Mouse (Mus musculus) myocyte (in vitro differentiated cells): ENCODE data around the gene Cntn1.

Source experiments
- MAX ChIP-seq: IDR thresholded peaks from one replicate; pipeline ENCODE4 v1.6.1; 2011; ENCODE audit warnings: low read depth, mild to moderate bottlenecking, control low read depth
- MYOD1 ChIP-seq, 3 experiments: IDR thresholded peaks; one replicate each; pipeline ENCODE4 v1.6.1; 2011; ENCODE audit warnings: control low read depth in 2 of 3, low read depth in 2 of 3, mild to moderate bottlenecking in 2 of 3, moderate library complexity in 1 of 3; ENCODE audit not compliant: insufficient read length in 2 of 3, control insufficient read depth in 1 of 3
- POLR2A ChIP-seq: IDR thresholded peaks from one replicate; pipeline ENCODE4 v1.6.1; 2011; ENCODE audit warnings: low read depth, mild to moderate bottlenecking, control low read depth, moderate library complexity; ENCODE audit not compliant: insufficient read length
- POLR2AphosphoS2 ChIP-seq: IDR thresholded peaks from one replicate; pipeline ENCODE4 v1.6.1; 2011; ENCODE audit warnings: low read depth, control low read depth; ENCODE audit not compliant: insufficient read length
- TCF12 ChIP-seq: IDR thresholded peaks from one replicate; pipeline ENCODE4 v1.6.1; 2011; ENCODE audit warnings: mild to moderate bottlenecking, control low read depth; ENCODE audit not compliant: poor library complexity, insufficient read depth, severe bottlenecking
- TCF3 ChIP-seq: IDR thresholded peaks from one replicate; pipeline ENCODE4 v1.6.1; 2011; ENCODE audit warnings: low read depth, control low read depth; ENCODE audit not compliant: insufficient read length
- USF1 ChIP-seq: IDR thresholded peaks from one replicate; pipeline ENCODE4 v1.6.1; 2011; ENCODE audit warnings: low read depth, mild to moderate bottlenecking, control low read depth, moderate library complexity

GRCm38 (mm10) chr15:92048531-92048930 lies 2.4 kb upstream of the Cntn1 start:
- no peak for TF ChIP-seq POLR2A
- TF ChIP-seq MAX: no peak
- TF ChIP-seq USF1: no peak
- no peak for TF ChIP-seq POLR2AphosphoS2
- TF ChIP-seq TCF12: no peak
- no peak for TF ChIP-seq MYOD1 (IDR thresholded peaks at IDR 0.05; ENCODE audit: control insufficient read depth in 1 of 3, insufficient read length in 2 of 3, low read depth in 2 of 3)
- TF ChIP-seq TCF3: no peak
